21 mouse cellular contexts compared by ENCODE assay signal in genomic region chr11:55380908-55381307, GRCm38 (mm10). TPM values are rescaled to one million over a fixed set of nuclear protein-coding genes. Genes with fewer than 3 reads are reported as not detected.
DNase-seq lines count a peak whose midpoint lies in the region; ATAC-seq and TF ChIP-seq lines count a peak whose summit lies in the region.
"Had no signal": no experiment of that assay in that cellular context is flagged by ENCODE, and none has a peak within 500 bp of the region (broad histone marks: within the 10 kb centered on the region; RNA-seq: fewer than 3 reads in every experiment).

No protein-coding gene starts in this region.

- H3K4me1 ChIP-seq in heart, embryonic 14.5 days (ENCODE audit: control insufficient read depth in 2 of 2, insufficient read depth in 2 of 2, low read length in 2 of 2): peaks cover 15 to 18% of the 10 kb centered on the region in 2 experiments
- H3K4me1 ChIP-seq in heart, embryonic 11.5 days (ENCODE audit: control insufficient read depth, insufficient read depth, low read length): 0 out of 2 replicates have a peak, but pooled peaks cover 9% of the 10 kb centered on the region
- peaks cover 9% of the 10 kb centered on the region for H3K4me1 ChIP-seq in limb, embryonic 14.5 days (ENCODE audit: control insufficient read depth, insufficient read depth, low read length)
- no peaks in the 10 kb centered on the region for H3K4me1 ChIP-seq in limb, embryonic 10.5 days
- H3K4me1 ChIP-seq in limb, embryonic 15.5 days: peaks cover 37% of the 10 kb centered on the region
- H3K4me1 ChIP-seq: hindbrain, embryonic 12.5 days had no signal

- no peak overlapping the region for H3K4me3 ChIP-seq in heart, embryonic 14.5 days (ENCODE audit: control insufficient read depth in 1 of 2, insufficient read depth in 1 of 2, low read depth in 1 of 2, low read length in 2 of 2)
- no peak overlapping the region for H3K4me3 ChIP-seq in heart, embryonic 11.5 days (ENCODE audit: low read depth, low read length)
- no peak overlapping the region for H3K4me3 ChIP-seq in limb, embryonic 14.5 days (replicated peaks; ENCODE audit: low read length)
- no peak overlapping the region for H3K4me3 ChIP-seq in limb, embryonic 10.5 days
- H3K4me3 ChIP-seq in limb, embryonic 15.5 days: no peak overlapping the region
- H3K4me3 ChIP-seq: embryonic facial prominence, embryonic 12.5 days; hindbrain, embryonic 12.5 days; intestine, embryonic 15.5 days had no signal

- ATAC-seq in heart, embryonic 14.5 days (ENCODE audit: insufficient number of reproducible peaks, insufficient read depth, low FRiP score, low read depth): no peak
- no peak for ATAC-seq in heart, embryonic 11.5 days (replicated peaks; ENCODE audit: insufficient number of reproducible peaks, low FRiP score, low TSS enrichment)
- no peak for ATAC-seq in limb, embryonic 14.5 days (ENCODE audit: low FRiP score, low read depth)
- ATAC-seq in limb, embryonic 15.5 days (ENCODE audit: insufficient number of reproducible peaks, low FRiP score, low TSS enrichment, low read depth): no peak
- ATAC-seq: forebrain, embryonic 16.5 days; intestine, embryonic 15.5 days; midbrain, embryonic 16.5 days had no signal

- peaks cover 3% of the 10 kb centered on the region; the same call in 1 of the 2 replicates for H3K27me3 ChIP-seq in heart, embryonic 14.5 days (ENCODE audit: control insufficient read depth, insufficient read depth, low read length)
- H3K27me3 ChIP-seq in heart, embryonic 11.5 days (ENCODE audit: control insufficient read depth, insufficient read depth, low read length): no peaks in the 10 kb centered on the region
- H3K27me3 ChIP-seq in limb, embryonic 14.5 days (ENCODE audit: control insufficient read depth, insufficient read depth, low read length): no peaks in the 10 kb centered on the region
- peaks cover 6% of the 10 kb centered on the region; the same call in 1 of the 2 replicates for H3K27me3 ChIP-seq in limb, embryonic 10.5 days (ENCODE audit: low read depth, poor library complexity, severe bottlenecking)
- no peaks in the 10 kb centered on the region; the same call in 1 of the 2 replicates for H3K27me3 ChIP-seq in limb, embryonic 15.5 days
- H3K27me3 ChIP-seq: embryonic facial prominence, embryonic 12.5 days; hindbrain, embryonic 12.5 days; intestine, embryonic 15.5 days had no signal

- DNase-seq in limb, embryonic 14.5 days (ENCODE audit: low spot score): peak; percentile 33
- DNase-seq in limb, embryonic 10.5 days (ENCODE audit: low spot score): no peak
- DNase-seq in MN1 (ENCODE audit: low spot score): peak; percentile 60
- DNase-seq in thymus, postnatal 25 days: no peak
- no peak for DNase-seq in gastrocnemius, postnatal 14 days
- DNase-seq: adrenal gland, adult 8-10 months; cerebellum, adult 11 months; cerebellum, postnatal 36 days; lung, adult 2 months; spleen, adult 18-20 months; thymus, adult 18-20 months had no signal

- peak overlapping the region; percentile 23; the same call in 1 of the 2 replicates for H3K4me2 ChIP-seq in heart, embryonic 14.5 days (ENCODE audit: low read length)
- no peak overlapping the region for H3K4me2 ChIP-seq in heart, embryonic 11.5 days
- H3K4me2 ChIP-seq in limb, embryonic 14.5 days (replicated peaks; ENCODE audit: low read depth, low read length, severe bottlenecking): no peak overlapping the region
- H3K4me2 ChIP-seq in limb, embryonic 15.5 days: no peak overlapping the region
- H3K4me2 ChIP-seq: embryonic facial prominence, embryonic 12.5 days; hindbrain, embryonic 12.5 days; intestine, embryonic 15.5 days had no signal

- 0 out of 2 replicates have a peak overlapping the region, but pooled peaks have one; percentile 21 for H3K9ac ChIP-seq in heart, embryonic 14.5 days (ENCODE audit: low read length)
- no peak overlapping the region for H3K9ac ChIP-seq in heart, embryonic 11.5 days (ENCODE audit: low read depth, low read length)
- H3K9ac ChIP-seq in limb, embryonic 14.5 days (ENCODE audit: low read depth, low read length, severe bottlenecking): no peak overlapping the region
- no peak overlapping the region for H3K9ac ChIP-seq in limb, embryonic 15.5 days
- H3K9ac ChIP-seq: embryonic facial prominence, embryonic 12.5 days; hindbrain, embryonic 12.5 days; intestine, embryonic 15.5 days had no signal

- H3K27ac ChIP-seq in heart, embryonic 14.5 days (replicated peaks in 1 of 2; ENCODE audit: control insufficient read depth in 1 of 2, insufficient read depth in 1 of 2, low read depth in 2 of 2, low read length in 2 of 2): 0 out of 4 replicates have a peak overlapping the region, but pooled peaks of 1 of the 2 experiments have one; percentile 24
- no peak overlapping the region for H3K27ac ChIP-seq in heart, embryonic 11.5 days (ENCODE audit: low read depth, low read length)
- H3K27ac ChIP-seq in limb, embryonic 14.5 days (replicated peaks; ENCODE audit: low read depth, low read length): no peak overlapping the region
- H3K27ac ChIP-seq in limb, embryonic 10.5 days: no peak overlapping the region
- H3K27ac ChIP-seq in limb, embryonic 15.5 days: peak overlapping the region; percentile 27; the same call in 1 of the 2 replicates
- H3K27ac ChIP-seq: embryonic facial prominence, embryonic 12.5 days; hindbrain, embryonic 12.5 days; intestine, embryonic 15.5 days had no signal

- intact Hi-C loops in gastrocnemius, postnatal 14 days (cut with DNase I; ENCODE audit: low total_unique reads): no loop called here

- H3K9me3 ChIP-seq in heart, embryonic 14.5 days (ENCODE audit: control insufficient read depth, low read length): no peaks in the 10 kb centered on the region
- H3K9me3 ChIP-seq in heart, embryonic 11.5 days (replicated peaks; ENCODE audit: control insufficient read depth, low read length): no peaks in the 10 kb centered on the region
- no peaks in the 10 kb centered on the region for H3K9me3 ChIP-seq in limb, embryonic 14.5 days (ENCODE audit: control insufficient read depth, low read length)
- no peaks in the 10 kb centered on the region for H3K9me3 ChIP-seq in limb, embryonic 10.5 days (replicated peaks)
- no peaks in the 10 kb centered on the region for H3K9me3 ChIP-seq in limb, embryonic 15.5 days
- H3K9me3 ChIP-seq: embryonic facial prominence, embryonic 12.5 days; hindbrain, embryonic 12.5 days; intestine, embryonic 15.5 days had no signal

- WGBS in heart, embryonic 14.5 days: 7% methylated on average over 6 of the region's 6 CpGs
- WGBS in heart, embryonic 11.5 days (ENCODE audit: insufficient replicate concordance): 31% methylated on average over 6 of the region's 6 CpGs
- 43% methylated on average over 6 of the region's 6 CpGs for WGBS in limb, embryonic 14.5 days
- WGBS in limb, embryonic 10.5 days: 90% methylated on average over 6 of the region's 6 CpGs
- 45% methylated on average over 6 of the region's 6 CpGs for WGBS in limb, embryonic 15.5 days

- H3K36me3 ChIP-seq in heart, embryonic 14.5 days (ENCODE audit: control insufficient read depth, insufficient read depth, low read length): no peaks in the 10 kb centered on the region
- H3K36me3 ChIP-seq in heart, embryonic 11.5 days (ENCODE audit: control insufficient read depth, insufficient read depth, low read length): no peaks in the 10 kb centered on the region
- no peaks in the 10 kb centered on the region for H3K36me3 ChIP-seq in limb, embryonic 14.5 days (ENCODE audit: control insufficient read depth, insufficient read depth, low read length)
- no peaks in the 10 kb centered on the region for H3K36me3 ChIP-seq in limb, embryonic 10.5 days
- no peaks in the 10 kb centered on the region for H3K36me3 ChIP-seq in limb, embryonic 15.5 days
- H3K36me3 ChIP-seq: embryonic facial prominence, embryonic 12.5 days; hindbrain, embryonic 12.5 days; intestine, embryonic 15.5 days had no signal

- no peak for TF ChIP-seq POLR2A in limb, embryonic 14.5 days (IDR thresholded peaks at IDR 0.05; ENCODE audit: borderline replicate concordance, extremely low read depth, insufficient read depth, insufficient read length)

RNA-seq across cellular contexts. Expression of gene Sparc, which starts 42.1 kb away (rescaled TPM):
- 1,748 and 1,849 TPM in 2 replicates for polyA plus RNA-seq in heart, embryonic 14.5 days (2014; fragmentation: Nextera tagmentation; extraction: Ambion mirVana)
- polyA plus RNA-seq in heart, embryonic 11.5 days (2014; fragmentation: Nextera tagmentation; extraction: Ambion mirVana): 1,182 and 1,259 TPM in 2 replicates
- 1,741 and 2,064 TPM in 2 replicates for polyA plus RNA-seq in limb, embryonic 14.5 days (2012; rRNA removed)
- polyA plus RNA-seq in limb, embryonic 14.5 days (2014; fragmentation: Nextera tagmentation; extraction: Ambion mirVana): 2,065 and 2,257 TPM in 2 replicates
- polyA plus RNA-seq in limb, embryonic 10.5 days (2016; fragmentation: Nextera tagmentation; extraction: Ambion mirVana): 183 and 211 TPM in 2 replicates
- polyA plus RNA-seq in limb, embryonic 15.5 days (2015; fragmentation: Nextera tagmentation; extraction: Ambion mirVana): 3,190 and 4,050 TPM in 2 replicates
- 1,000 to 10,000 TPM; 1,630 to 1,800 TPM for total RNA-seq in gastrocnemius, postnatal 14 days (2021)

RNA-seq across cellular contexts. Expression of gene Fat2, which starts 44.5 kb away (rescaled TPM):
- polyA plus RNA-seq in heart, embryonic 14.5 days (2014; fragmentation: Nextera tagmentation; extraction: Ambion mirVana): not detected in 2 replicates
- polyA plus RNA-seq in heart, embryonic 11.5 days (2014; fragmentation: Nextera tagmentation; extraction: Ambion mirVana): not detected in 2 replicates
- 1.3 TPM in 2 replicates for polyA plus RNA-seq in limb, embryonic 14.5 days (2012; rRNA removed)
- 1.1 and 1.4 TPM in 2 replicates for polyA plus RNA-seq in limb, embryonic 14.5 days (2014; fragmentation: Nextera tagmentation; extraction: Ambion mirVana)
- 0.20 TPM in 2 replicates for polyA plus RNA-seq in limb, embryonic 10.5 days (2016; fragmentation: Nextera tagmentation; extraction: Ambion mirVana)
- 0.99 and 1.1 TPM in 2 replicates for polyA plus RNA-seq in limb, embryonic 15.5 days (2015; fragmentation: Nextera tagmentation; extraction: Ambion mirVana)
- under 1 TPM; 0.07 to 0.18 TPM for total RNA-seq in gastrocnemius, postnatal 14 days (2021)
- total RNA-seq: granulocyte monocyte progenitor cell, adult 5-6 weeks; liver, adult 2 months had no signal
- polyA plus RNA-seq: liver, adult 2 months had no signal

Comparison
In these comparisons a context has a peak if more than half of its experiments do, and no peak if none do; other contexts are left out.
1. DNase-seq: peak in limb, embryonic 14.5 days (single experiment) and MN1 (single experiment); none in limb, embryonic 10.5 days (single experiment), thymus, postnatal 25 days (single experiment) and gastrocnemius, postnatal 14 days (single experiment).